Mouse (Mus musculus) bone marrow macrophage, adult 2 months (primary cell): ENCODE data around the gene Hmg20b.

Experiments used
- CTCF ChIP-seq: IDR thresholded peaks from 2 replicates; pipeline ENCODE4 v1.5.1; 2012; ENCODE audit warnings: low read depth, mild to moderate bottlenecking, low read length, moderate library complexity
- POLR2A ChIP-seq: IDR thresholded peaks from 2 replicates; pipeline ENCODE4 v1.6.1; 2012; ENCODE audit warnings: mild to moderate bottlenecking, low read depth, low read length, borderline replicate concordance

GRCm38 (mm10) chr10:81392781-81393185, 42.5 kb upstream of the Hmg20b start, which contains the start of gene Smim24:
- no peak for TF ChIP-seq CTCF
- TF ChIP-seq POLR2A = no peak
